Mouse (Mus musculus) monocyte, adult 59 days (primary cell): ENCODE results near the gene Bcan. TPM values are rescaled to one million over a fixed set of nuclear protein-coding genes. Genes with fewer than 3 reads are reported as not detected.

Experiments used
- total RNA-seq, 2 experiments: library from RNA; stranded (reverse); gene quantifications; one replicate each; pipeline ENCODE4 v1.2.4; 2023

Bcan gene
- not detected for total RNA-seq

DNA sequence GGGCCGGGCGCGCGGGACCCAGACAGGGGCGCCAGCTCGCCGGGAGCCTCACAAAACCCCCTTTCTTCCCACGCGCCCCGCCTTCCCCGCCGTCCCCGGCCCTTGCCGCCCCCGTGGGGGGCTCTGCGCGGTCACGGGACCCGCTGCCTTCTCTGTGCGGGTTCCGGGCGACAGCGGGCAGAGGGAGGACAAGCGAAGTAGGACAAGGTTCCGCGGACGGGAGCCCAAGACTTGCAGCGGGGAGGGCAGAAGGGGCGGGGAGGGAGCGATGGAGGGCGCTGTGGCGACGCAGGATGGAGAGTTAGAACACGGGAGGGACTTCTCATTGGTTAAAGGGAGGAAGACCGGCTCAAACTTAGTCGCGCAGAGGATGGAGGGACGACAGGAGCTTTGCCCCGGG lies at the start of gene Bcan:
Bcan (minus strand) TSS at position 50 of the 400 bp plus-strand sequence.

DNA sequence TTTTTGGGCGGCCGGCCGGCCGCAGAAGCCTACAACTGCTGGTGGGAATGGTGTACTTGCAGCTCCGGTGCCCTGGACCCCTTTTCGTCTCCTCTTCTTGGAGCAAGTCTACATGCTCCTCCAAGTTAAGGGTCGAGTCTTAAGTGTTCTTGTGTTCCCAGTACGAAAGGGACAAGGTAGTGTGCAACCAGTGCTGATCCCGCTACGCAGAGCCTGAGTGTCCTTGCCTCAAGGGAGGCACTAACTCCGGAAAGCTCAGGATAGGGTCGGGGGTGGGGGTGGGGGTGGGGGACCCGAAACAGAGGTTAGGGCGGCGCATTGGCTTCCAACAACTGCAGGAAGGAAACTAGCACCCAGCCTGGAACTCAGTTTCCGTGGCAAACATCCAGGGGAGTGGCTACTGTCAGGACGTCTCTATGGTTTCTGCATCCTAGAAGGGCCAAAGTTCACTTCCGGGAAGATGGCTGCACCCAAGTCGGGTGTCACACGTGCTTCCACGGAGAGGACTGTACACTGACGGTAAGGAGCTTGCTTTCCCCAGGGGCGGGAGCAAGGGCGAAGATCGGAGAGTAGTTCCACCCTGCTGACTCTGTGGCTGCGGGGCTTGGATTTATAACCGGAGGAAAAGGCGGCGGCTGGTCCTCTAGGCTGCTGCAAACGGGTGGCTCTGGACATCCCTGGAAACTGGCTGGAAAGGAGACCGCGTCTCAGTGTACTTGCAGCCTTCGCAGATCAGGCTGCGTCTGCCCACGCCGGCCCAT lies 42.8 kb upstream of the Bcan start, which contains the start of gene Gpatch4:
Gpatch4 (plus strand) TSS at position 448 of the 761 bp plus-strand sequence.

DNA sequence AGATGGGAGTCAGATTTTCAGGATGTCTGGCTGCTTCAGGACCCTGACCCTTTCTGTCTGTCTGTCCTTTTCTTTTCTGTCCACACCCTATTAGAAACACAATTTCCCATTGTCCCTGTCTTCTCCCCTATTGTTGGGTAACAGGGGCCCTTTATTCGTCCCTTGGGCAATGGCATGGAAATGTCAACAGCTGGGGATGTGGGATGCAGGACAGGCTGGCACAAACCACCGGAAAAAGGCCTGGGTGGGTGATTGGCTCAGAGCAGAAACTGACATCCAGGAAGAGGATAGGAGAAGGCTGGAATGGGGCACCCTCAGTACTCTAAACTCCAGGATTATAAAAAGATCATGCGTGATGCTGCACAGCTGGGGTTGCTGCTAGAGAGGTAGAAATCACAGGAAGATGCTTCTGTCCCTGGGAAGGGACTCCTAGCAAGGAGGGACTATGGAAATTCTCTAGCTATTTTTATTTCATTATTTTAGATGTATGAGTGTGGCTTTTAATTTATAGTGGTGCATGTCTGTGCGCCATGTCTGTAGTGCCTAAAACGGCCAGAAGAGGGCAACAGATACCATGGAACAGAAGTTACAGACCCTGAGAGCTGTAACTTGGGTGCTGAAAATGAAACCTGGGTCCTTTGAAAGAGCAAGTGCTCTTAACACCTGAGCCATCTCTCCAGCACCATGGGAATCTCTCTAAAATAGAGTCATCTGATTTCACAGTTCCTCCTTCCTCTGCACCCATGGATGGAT lies 27.6 kb upstream of the Bcan start, which contains the start of gene Hapln2:
Hapln2 (minus strand) TSS at position 150 of the 753 bp plus-strand sequence.

DNA sequence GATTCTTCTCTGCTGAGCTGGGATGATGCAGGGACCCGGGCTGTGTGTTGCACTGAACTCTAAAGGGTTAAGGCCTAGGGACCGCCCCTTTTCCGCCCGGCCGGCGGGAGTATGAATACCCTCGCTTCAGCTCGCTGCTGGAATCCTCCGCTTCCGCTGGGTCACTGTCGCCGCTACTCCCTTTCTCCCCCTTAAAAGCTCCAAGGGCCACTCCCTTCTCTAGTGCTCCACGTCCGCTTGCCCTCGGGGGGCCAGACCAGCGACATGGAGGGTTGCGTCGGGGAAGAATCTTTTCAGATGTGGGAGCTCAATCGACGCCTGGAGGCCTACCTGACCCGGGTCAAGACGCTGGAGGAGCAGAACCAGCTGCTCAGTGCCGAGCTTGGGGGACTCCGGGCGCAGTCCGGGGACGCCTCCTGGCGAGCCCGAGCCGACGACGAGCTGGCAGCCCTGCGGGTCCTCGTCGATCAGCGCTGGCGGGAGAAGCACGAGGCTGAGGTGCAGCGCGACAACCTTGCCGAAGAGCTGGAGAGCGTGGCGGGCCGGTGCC lies 29.0 kb downstream of the Bcan start, which contains the start of gene Nes:
Nes (plus strand) TSS at position 140 of the 550 bp plus-strand sequence.

DNA sequence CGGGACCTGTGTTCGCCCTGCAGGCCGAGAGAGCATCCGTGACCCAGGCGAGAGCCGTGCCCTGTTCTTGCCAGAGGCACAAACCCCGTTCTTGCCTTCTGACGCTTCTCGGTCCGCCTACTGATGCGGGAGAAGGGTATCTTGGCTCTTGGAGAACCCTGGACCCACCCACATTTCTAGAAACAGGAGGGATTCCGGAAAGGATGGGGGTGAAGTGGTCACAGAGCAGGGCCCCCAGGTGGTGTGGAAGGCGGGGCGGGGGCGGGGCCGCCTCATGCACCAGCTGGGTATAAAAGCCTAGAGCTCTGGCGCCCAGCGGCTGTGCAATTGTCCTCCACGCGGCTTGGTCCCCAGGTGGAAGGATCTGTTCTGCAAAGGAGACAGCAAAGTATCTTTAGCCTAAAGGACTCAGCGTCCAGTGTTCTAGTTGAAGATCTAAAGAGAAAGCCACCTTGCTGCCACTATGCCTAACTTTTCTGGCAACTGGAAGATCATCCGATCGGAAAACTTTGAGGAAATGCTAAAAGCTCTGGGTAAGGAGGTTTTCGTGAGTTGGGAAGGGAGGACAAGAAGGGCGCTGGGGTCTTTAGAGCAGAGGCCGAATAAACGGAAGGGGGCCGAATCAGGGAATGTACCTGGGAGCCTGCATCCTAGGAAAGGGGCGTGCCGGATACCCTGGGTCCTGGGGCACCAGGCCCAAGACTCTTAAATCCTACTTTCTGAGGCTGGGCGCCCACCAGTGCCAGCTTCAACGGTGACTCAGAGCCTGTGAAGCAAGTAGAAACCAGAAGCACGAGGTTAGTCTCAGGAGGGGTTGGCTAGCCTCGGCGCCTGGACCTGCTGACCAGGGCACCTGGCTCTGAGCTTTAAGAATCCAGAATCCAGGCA lies 51.4 kb downstream of the Bcan start, which contains the start of gene Crabp2:
Crabp2 (plus strand) TSS at position 289 of the 888 bp plus-strand sequence.

Other genes starting within 250 kb of the Bcan start
- gene Ntrk1, start 205.1 kb downstream of the Bcan start, total RNA-seq, result not detected
- gene Insrr, start 203.3 kb downstream of the Bcan start, total RNA-seq, result not detected
- 1 to 10 TPM in 1 of 2 experiments, under 1 TPM in 1; 0.81 to 1.4 TPM for gene Pear1, start 175.9 kb downstream of the Bcan start, total RNA-seq
- gene Sh2d2a, start 153.5 kb downstream of the Bcan start, total RNA-seq, result 1 to 10 TPM in 1 of 2 experiments, under 1 TPM in 1; 0.79 to 1.8 TPM
- 10 to 100 TPM; 36.3 to 37.0 TPM for gene Prcc, start 114.6 kb downstream of the Bcan start, total RNA-seq
- 10 to 100 TPM; 88.9 to 90.8 TPM for gene Hdgf, start 93.9 kb downstream of the Bcan start, total RNA-seq
- 10 to 100 TPM; 91.3 to 92.4 TPM for gene Mrpl24, start 80.7 kb downstream of the Bcan start, total RNA-seq
- 10 to 100 TPM; 37.4 to 39.6 TPM for gene Isg20l2, start 69.9 kb downstream of the Bcan start, total RNA-seq
- gene Rrnad1, start 69.5 kb downstream of the Bcan start, total RNA-seq, result 10 to 100 TPM; 16.2 to 17.6 TPM
- 1 to 10 TPM in 1 of 2 experiments, under 1 TPM in 1; 0.88 to 2.1 TPM for gene Crabp2, start 51.6 kb downstream of the Bcan start, total RNA-seq
- gene Nes, start 29.2 kb downstream of the Bcan start, total RNA-seq, result under 1 TPM; 0.16 to 0.18 TPM
- gene Hapln2, start 27.4 kb upstream of the Bcan start, total RNA-seq, result not detected
- gene Gpatch4, start 42.9 kb upstream of the Bcan start, total RNA-seq, result 1 to 10 TPM; 4.7 to 4.8 TPM
- gene Naxe, start 58.3 kb upstream of the Bcan start, total RNA-seq, result 10 to 100 TPM; 30.1 to 38.1 TPM
- gene Ttc24, start 78.1 kb upstream of the Bcan start, total RNA-seq, result not detected
- gene Iqgap3, start 81.7 kb upstream of the Bcan start, total RNA-seq, result under 1 TPM; 0.68 to 0.91 TPM
- gene Mef2d, start 142.1 kb upstream of the Bcan start, total RNA-seq, result 100 to 1,000 TPM; 186 to 217 TPM